Mouse (Mus musculus) limb, embryonic 14.5 days (tissue): ENCODE data around the gene Vmn1r116. TPM values are rescaled to one million over a fixed set of nuclear protein-coding genes. Genes with fewer than 3 reads are reported as not detected.
"Not testable (repeated sequence)": the region's sequence is repeated elsewhere in the genome, so short reads cannot be mapped to it uniquely, and the experiment has no call there.

ENCODE experiments used
- ATAC-seq: fragments of 200-750 bp; cut with Nextera tagmentation; 2 replicates; pipeline ENCODE4 v1.8.0; 2017; ENCODE audit warnings: low read depth, moderate number of reproducible peaks, moderate TSS enrichment; ENCODE audit not compliant: low FRiP score
- DNase-seq: peaks from one replicate; pipeline ENCODE4 v3.0.0-alpha.2; 2015; ENCODE audit warnings: low spot score
- H3K27ac ChIP-seq: fragments of 300-500 bp; sonication (generic); replicated peaks from 2 replicates; pipeline ENCODE4 v1.5.1; 2014; ENCODE audit warnings: low read depth, mild to moderate bottlenecking, low read length, moderate library complexity, mixed read lengths
- H3K27me3 ChIP-seq: fragments of 300-500 bp; sonication (generic); 2 replicates; pipeline ENCODE4 v1.6.1; 2014; ENCODE audit warnings: low read length, mixed read lengths; ENCODE audit not compliant: control insufficient read depth, insufficient read depth
- H3K36me3 ChIP-seq: fragments of 300-500 bp; sonication (generic); 2 replicates; pipeline ENCODE4 v1.6.1; 2014; ENCODE audit warnings: mild to moderate bottlenecking, low read length, moderate library complexity, mixed read lengths; ENCODE audit not compliant: control insufficient read depth, insufficient read depth
- H3K4me1 ChIP-seq: fragments of 300-500 bp; sonication (generic); 2 replicates; pipeline ENCODE4 v1.6.1; 2014; ENCODE audit warnings: antibody characterized with exemption, low read length, mixed read lengths; ENCODE audit not compliant: control insufficient read depth, insufficient read depth
- H3K4me2 ChIP-seq: fragments of 300-500 bp; sonication (generic); replicated peaks from 2 replicates; pipeline ENCODE4 v1.6.1; 2014; ENCODE audit warnings: low read depth, mild to moderate bottlenecking, low read length, moderate library complexity; ENCODE audit not compliant: severe bottlenecking
- H3K4me3 ChIP-seq: fragments of 300-500 bp; sonication (generic); replicated peaks from 2 replicates; pipeline ENCODE4 v1.5.1; 2014; ENCODE audit warnings: low read length
- H3K9ac ChIP-seq: fragments of 300-500 bp; sonication (generic); 2 replicates; pipeline ENCODE4 v1.6.1; 2014; ENCODE audit warnings: mild to moderate bottlenecking, low read depth, low read length, moderate library complexity; ENCODE audit not compliant: severe bottlenecking
- H3K9me3 ChIP-seq: fragments of 300-500 bp; sonication (generic); 2 replicates; pipeline ENCODE4 v1.6.1; 2016; ENCODE audit warnings: low read length; ENCODE audit not compliant: control insufficient read depth
- WGBS: fragments of 180-500 bp; shearing (Covaris S2); extraction: QIAGEN DNeasy Blood & Tissue Kit; methylation state at CpG from one replicate; pipeline ENCODE4 v1.1.7; 2014; 5-methylcytosine and 5-hydroxymethylcytosine counted together
- polyA plus RNA-seq, 2 experiments: library from polyadenylated mRNA; depleted of rRNA in 1 of 2; stranded (reverse) in 1 of 2; unstranded in 1 of 2; fragments of >200 nt; fragmentation: Nextera tagmentation in 1 of 2; extraction: Ambion mirVana in 1 of 2; gene quantifications; 2 replicates each; pipeline versions ENCODE4 v1.2.1 to v1.2.3; 2012 to 2014

Vmn1r116 gene
- polyA plus RNA-seq (2012; rRNA removed) (not detected in 2 replicates), polyA plus RNA-seq (2014; fragmentation: Nextera tagmentation; extraction: Ambion mirVana) (not detected in 2 replicates)

GRCm38 (mm10) chr7:20871956-20872355, at the start of gene Vmn1r116:
TSS of gene Vmn1r116 (plus strand) at chr7:20872256.
- not testable (repeated sequence) for H3K4me3 ChIP-seq, H3K4me1 ChIP-seq, DNase-seq, H3K36me3 ChIP-seq, H3K27ac ChIP-seq, H3K4me2 ChIP-seq, H3K9me3 ChIP-seq, H3K27me3 ChIP-seq, H3K9ac ChIP-seq, ATAC-seq
- 76% methylated on average over 3 of the region's 3 CpGs for WGBS

GRCm38 (mm10) chr7:20844885-20845284, 27.2 kb upstream of the Vmn1r116 start, which contains the start of gene Vmn1r115:
TSS of gene Vmn1r115 (minus strand) at chr7:20844985.
- H3K27ac ChIP-seq, H3K27me3 ChIP-seq, H3K4me2 ChIP-seq, H3K9ac ChIP-seq, ATAC-seq, H3K4me3 ChIP-seq, H3K4me1 ChIP-seq, H3K9me3 ChIP-seq, H3K36me3 ChIP-seq, DNase-seq: not testable (repeated sequence)
- WGBS, result 93% methylated on average over 1 of the region's 3 CpGs

DNA sequence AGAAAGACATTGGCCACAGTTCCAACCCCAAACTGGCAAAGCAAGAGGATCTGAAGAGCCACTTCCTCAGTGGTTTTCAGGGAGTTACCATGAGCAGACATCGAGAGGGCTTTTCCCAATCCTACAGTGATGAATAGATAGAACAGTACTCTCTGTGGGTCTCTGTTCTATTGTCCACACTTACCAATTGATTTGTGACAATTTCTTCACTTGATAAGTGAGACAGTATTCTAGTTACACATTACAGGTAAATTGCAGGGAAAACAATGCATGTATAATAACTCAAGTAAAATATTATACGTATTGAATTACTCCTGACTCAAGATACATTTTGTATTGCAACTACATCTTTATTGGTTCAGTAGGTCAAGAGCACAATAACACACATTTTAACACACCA, 12.0 kb downstream of the Vmn1r116 start, which contains the start of gene Vmn1r117:
Gene Vmn1r117 (minus strand): TSS at position 101 of the 400 bp plus-strand sequence.
- not testable (repeated sequence) for H3K36me3 ChIP-seq, H3K4me1 ChIP-seq, H3K27me3 ChIP-seq, H3K4me2 ChIP-seq, ATAC-seq, H3K4me3 ChIP-seq, DNase-seq, H3K27ac ChIP-seq, H3K9me3 ChIP-seq, H3K9ac ChIP-seq
- no CpG with 5 or more reads among the region's 2 CpGs for WGBS

- H3K9me3 ChIP-seq, H3K4me1 ChIP-seq, DNase-seq, H3K9ac ChIP-seq, H3K36me3 ChIP-seq, ATAC-seq, H3K4me3 ChIP-seq, H3K27me3 ChIP-seq, H3K4me2 ChIP-seq, H3K27ac ChIP-seq: not testable (repeated sequence)
- WGBS, result no CpG with 5 or more reads among the region's 2 CpGs
Observed at GRCm38 (mm10) chr7:20912247-20912646, 40.2 kb downstream of the Vmn1r116 start, which contains the start of gene Vmn1r118. TSS of gene Vmn1r118 (minus strand) at chr7:20912347.

Other genes with a start within 250 kb of the Vmn1r116 start
- gene Vmn1r107, start 203.3 kb upstream of the Vmn1r116 start, polyA plus RNA-seq (2012; rRNA removed), result not detected in 2 replicates
- gene Vmn1r107, start 203.3 kb upstream of the Vmn1r116 start, polyA plus RNA-seq (2014; fragmentation: Nextera tagmentation; extraction: Ambion mirVana), result not detected in 2 replicates
- gene Vmn1r111, start 169.0 kb upstream of the Vmn1r116 start, polyA plus RNA-seq (2012; rRNA removed), result not detected in 2 replicates
- gene Vmn1r111, start 169.0 kb upstream of the Vmn1r116 start, polyA plus RNA-seq (2014; fragmentation: Nextera tagmentation; extraction: Ambion mirVana), result not detected in 2 replicates
- not detected in 2 replicates for gene Gm10668, start 141.6 kb upstream of the Vmn1r116 start, polyA plus RNA-seq (2012; rRNA removed)
- not detected in 2 replicates for gene Gm10668, start 141.6 kb upstream of the Vmn1r116 start, polyA plus RNA-seq (2014; fragmentation: Nextera tagmentation; extraction: Ambion mirVana)
- not detected in 2 replicates for gene Vmn1r112, start 101.1 kb upstream of the Vmn1r116 start, polyA plus RNA-seq (2012; rRNA removed)
- gene Vmn1r112, start 101.1 kb upstream of the Vmn1r116 start, polyA plus RNA-seq (2014; fragmentation: Nextera tagmentation; extraction: Ambion mirVana), result not detected in 2 replicates
- not detected in 2 replicates for gene Vmn1r113, start 85.0 kb upstream of the Vmn1r116 start, polyA plus RNA-seq (2012; rRNA removed)
- not detected in 2 replicates for gene Vmn1r113, start 85.0 kb upstream of the Vmn1r116 start, polyA plus RNA-seq (2014; fragmentation: Nextera tagmentation; extraction: Ambion mirVana)
- not detected in 2 replicates for gene Vmn1r114, start 60.1 kb upstream of the Vmn1r116 start, polyA plus RNA-seq (2012; rRNA removed)
- not detected in 2 replicates for gene Vmn1r114, start 60.1 kb upstream of the Vmn1r116 start, polyA plus RNA-seq (2014; fragmentation: Nextera tagmentation; extraction: Ambion mirVana)
- not detected in 2 replicates for gene Vmn1r115, start 27.3 kb upstream of the Vmn1r116 start, polyA plus RNA-seq (2012; rRNA removed)
- not detected in 2 replicates for gene Vmn1r115, start 27.3 kb upstream of the Vmn1r116 start, polyA plus RNA-seq (2014; fragmentation: Nextera tagmentation; extraction: Ambion mirVana)
- gene Vmn1r117, start 11.9 kb downstream of the Vmn1r116 start, polyA plus RNA-seq (2012; rRNA removed), result not detected in 2 replicates
- not detected in 2 replicates for gene Vmn1r117, start 11.9 kb downstream of the Vmn1r116 start, polyA plus RNA-seq (2014; fragmentation: Nextera tagmentation; extraction: Ambion mirVana)
- not detected in 2 replicates for gene Vmn1r118, start 40.1 kb downstream of the Vmn1r116 start, polyA plus RNA-seq (2012; rRNA removed)
- not detected in 2 replicates for gene Vmn1r118, start 40.1 kb downstream of the Vmn1r116 start, polyA plus RNA-seq (2014; fragmentation: Nextera tagmentation; extraction: Ambion mirVana)
- not detected in 2 replicates for gene Vmn1r119, start 140.2 kb downstream of the Vmn1r116 start, polyA plus RNA-seq (2012; rRNA removed)
- gene Vmn1r119, start 140.2 kb downstream of the Vmn1r116 start, polyA plus RNA-seq (2014; fragmentation: Nextera tagmentation; extraction: Ambion mirVana), result not detected in 2 replicates
- not detected in 2 replicates for gene Vmn1r120, start 181.5 kb downstream of the Vmn1r116 start, polyA plus RNA-seq (2012; rRNA removed)
- gene Vmn1r120, start 181.5 kb downstream of the Vmn1r116 start, polyA plus RNA-seq (2014; fragmentation: Nextera tagmentation; extraction: Ambion mirVana), result not detected in 2 replicates
- not detected in 2 replicates for gene Vmn1r121, start 226.3 kb downstream of the Vmn1r116 start, polyA plus RNA-seq (2012; rRNA removed)
- not detected in 2 replicates for gene Vmn1r121, start 226.3 kb downstream of the Vmn1r116 start, polyA plus RNA-seq (2014; fragmentation: Nextera tagmentation; extraction: Ambion mirVana)